Mouse (Mus musculus): Measurements from ENCODE around the gene Apeh. TPM values are rescaled to one million over a fixed set of nuclear protein-coding genes. Genes with fewer than 3 reads are reported as not detected.
A peak's percentile ranks its signal among the peaks of the same experiment; 100 is the strongest.

The Apeh gene
- total RNA-seq, 2 experiments from 2014 or later: 93.0 to 110 TPM

- no peak for DNase-seq (ENCODE audit: low spot score in 2 of 2)
These were observed 10.8 kb downstream of the Apeh start for GRCm38 (mm10) chr9:108083561-108083960.

GRCm38 (mm10) chr9:108082988-108083431, 11.4 kb downstream of the Apeh start, which contains the start of gene Rnf123:
Rnf123 (minus strand) TSS chr9:108083346.
- no peak for DNase-seq (ENCODE audit: low spot score in 2 of 2)

- no peak for DNase-seq (ENCODE audit: low spot score in 2 of 2)
These were observed 11.9 kb downstream of the Apeh start for GRCm38 (mm10) chr9:108082549-108082948.

- DNase-seq (ENCODE audit: low spot score in 2 of 2): no peak
These were observed 14.2 kb downstream of the Apeh start, which contains the start of gene Mst1 for GRCm38 (mm10) chr9:108080168-108080567. Mst1 (plus strand) TSS chr9:108080436.

- DNase-seq (ENCODE audit: low spot score in 2 of 2): no peak
These were observed 21.1 kb downstream of the Apeh start for GRCm38 (mm10) chr9:108073141-108073930.

- DNase-seq (ENCODE audit: low spot score in 2 of 2): no peak
These were observed 21.9 kb downstream of the Apeh start for GRCm38 (mm10) chr9:108072481-108072924.

GRCm38 (mm10) chr9:108071801-108072200, 22.6 kb downstream of the Apeh start:
- DNase-seq (ENCODE audit: low spot score in 2 of 2): no peak

GRCm38 (mm10) chr9:108069529-108069928, 24.9 kb downstream of the Apeh start:
- no peak for DNase-seq (ENCODE audit: low spot score in 2 of 2)

GRCm38 (mm10) chr9:108069007-108069406, 25.4 kb downstream of the Apeh start:
- no peak for DNase-seq (ENCODE audit: low spot score in 2 of 2)

GRCm38 (mm10) chr9:108067900-108068299, 26.5 kb downstream of the Apeh start:
- DNase-seq (ENCODE audit: low spot score in 2 of 2): peak in 1 of 2 experiments; percentile 71

- DNase-seq (ENCODE audit: low spot score in 2 of 2): no peak
These were observed 27.2 kb downstream of the Apeh start for GRCm38 (mm10) chr9:108067199-108067598.

GRCm38 (mm10) chr9:108065491-108066011, 28.9 kb downstream of the Apeh start:
- no peak for DNase-seq (ENCODE audit: low spot score in 2 of 2)

- DNase-seq (ENCODE audit: low spot score in 2 of 2): no peak
These were observed 31.0 kb downstream of the Apeh start for GRCm38 (mm10) chr9:108063361-108063760.

GRCm38 (mm10) chr9:108062142-108062541, 32.3 kb downstream of the Apeh start:
- no peak for DNase-seq (ENCODE audit: low spot score in 2 of 2)

- DNase-seq (ENCODE audit: low spot score in 2 of 2): no peak
These were observed 36.1 kb downstream of the Apeh start for GRCm38 (mm10) chr9:108058291-108058690.

- DNase-seq (ENCODE audit: low spot score in 2 of 2): no peak
These were observed 37.2 kb downstream of the Apeh start for GRCm38 (mm10) chr9:108057262-108057562.

GRCm38 (mm10) chr9:108056361-108057261, 37.8 kb downstream of the Apeh start:
- DNase-seq (ENCODE audit: low spot score in 2 of 2): no peak

- DNase-seq (ENCODE audit: low spot score in 2 of 2): no peak
These were observed 38.7 kb downstream of the Apeh start for GRCm38 (mm10) chr9:108055661-108056237.

GRCm38 (mm10) chr9:108055061-108055460, 39.3 kb downstream of the Apeh start:
- DNase-seq (ENCODE audit: low spot score in 2 of 2): no peak

GRCm38 (mm10) chr9:108054331-108055040, 39.9 kb downstream of the Apeh start:
- DNase-seq (ENCODE audit: low spot score in 2 of 2): no peak
